Comparison of ENCODE assay signal across 10 mouse cellular contexts in genomic region chr10:59963609-59964008, GRCm38 (mm10). TPM values are rescaled to one million over a fixed set of nuclear protein-coding genes. Genes with fewer than 3 reads are reported as not detected.
A peak's percentile ranks its signal among the peaks of the same experiment; 100 is the strongest.
DNase-seq lines count a peak whose midpoint lies in the region; ATAC-seq and TF ChIP-seq lines count a peak whose summit lies in the region.
"Had no signal": no experiment of that assay in that cellular context is flagged by ENCODE, and none has a peak within 500 bp of the region (broad histone marks: within the 10 kb centered on the region; RNA-seq: fewer than 3 reads in every experiment).

No protein-coding gene starts in this region.

- 47% methylated on average over 2 of the region's 2 CpGs for WGBS in embryonic facial prominence, embryonic 12.5 days
- 64% methylated on average over 2 of the region's 2 CpGs for WGBS in limb, embryonic 13.5 days

- DNase-seq in layer of hippocampus, adult 2 months (ENCODE audit: low spot score in 2 of 2) = no peak
- no peak for DNase-seq in layer of hippocampus, postnatal 36 days
- DNase-seq in ES-E14 (ENCODE audit: low read depth, low spot score) = no peak
- DNase-seq in left cerebral cortex, adult 18-20 months (ENCODE audit: low spot score in 2 of 2) = no peak
- no peak for DNase-seq in adrenal gland, postnatal 4 days (ENCODE audit: low spot score in 2 of 2)
- no peak for DNase-seq in right cerebral cortex, adult 18-20 months
- DNase-seq: kidney, adult 11 months; lung, postnatal 36 days had no signal

- no peaks in the 10 kb centered on the region for H3K36me3 ChIP-seq in ES-E14 (ENCODE audit: control insufficient read depth, insufficient read depth, low read length, poor library complexity, severe bottlenecking)
- H3K36me3 ChIP-seq in embryonic facial prominence, embryonic 12.5 days = no peaks in the 10 kb centered on the region
- no peaks in the 10 kb centered on the region for H3K36me3 ChIP-seq in limb, embryonic 13.5 days

- no peak for TF ChIP-seq CTCF in layer of hippocampus, adult 2 months (conservative IDR thresholded peaks at IDR 0.05)

- peak overlapping the region; percentile 76 for H3K27ac ChIP-seq in layer of hippocampus, adult 2 months
- H3K27ac ChIP-seq in ES-E14 (ENCODE audit: insufficient read depth, low read depth, low read length, poor library complexity, severe bottlenecking) = peak overlapping the region; percentile 3; the same call in 1 of the 2 replicates
- H3K27ac ChIP-seq in embryonic facial prominence, embryonic 12.5 days = peak overlapping the region; percentile 98
- peak overlapping the region; percentile 99 for H3K27ac ChIP-seq in limb, embryonic 13.5 days

- no peak overlapping the region for H3K4me3 ChIP-seq in layer of hippocampus, adult 2 months
- H3K4me3 ChIP-seq in ES-E14 (ENCODE audit: insufficient read depth in 1 of 2, low read depth in 1 of 2, low read length in 2 of 2, poor library complexity in 1 of 2, severe bottlenecking in 1 of 2) = no peak overlapping the region
- H3K4me3 ChIP-seq in embryonic facial prominence, embryonic 12.5 days = no peak overlapping the region
- H3K4me3 ChIP-seq in limb, embryonic 13.5 days = no peak overlapping the region

- H3K27me3 ChIP-seq in embryonic facial prominence, embryonic 12.5 days = no peaks in the 10 kb centered on the region
- H3K27me3 ChIP-seq in limb, embryonic 13.5 days = no peaks in the 10 kb centered on the region

- H3K9ac ChIP-seq in ES-E14 (ENCODE audit: insufficient read depth, low read depth, low read length, poor library complexity, severe bottlenecking) = no peak overlapping the region
- H3K9ac ChIP-seq in embryonic facial prominence, embryonic 12.5 days = no peak overlapping the region
- H3K9ac ChIP-seq in limb, embryonic 13.5 days = no peak overlapping the region

- ATAC-seq in embryonic facial prominence, embryonic 12.5 days (ENCODE audit: insufficient number of reproducible peaks, insufficient read depth, low FRiP score, low TSS enrichment) = no peak
- no peak for ATAC-seq in limb, embryonic 13.5 days (ENCODE audit: low FRiP score, low read depth)

- peaks cover 4 to 26% of the 10 kb centered on the region in 2 experiments for H3K4me1 ChIP-seq in ES-E14 (ENCODE audit: control insufficient read depth in 2 of 2, insufficient read depth in 2 of 2, low read length in 2 of 2, poor library complexity in 1 of 2)
- H3K4me1 ChIP-seq in embryonic facial prominence, embryonic 12.5 days = peaks cover 27% of the 10 kb centered on the region
- peaks cover 49% of the 10 kb centered on the region for H3K4me1 ChIP-seq in limb, embryonic 13.5 days

- no peak overlapping the region for H3K4me2 ChIP-seq in embryonic facial prominence, embryonic 12.5 days (replicated peaks)
- H3K4me2 ChIP-seq in limb, embryonic 13.5 days (replicated peaks) = no peak overlapping the region

- in situ Hi-C loops in ES-E14 (cut with MboI; ENCODE audit: low sequenced_read_pairs in 2 of 2, unreplicated experiment in 2 of 2) = no loop called here

- H3K9me3 ChIP-seq in ES-E14 (ENCODE audit: control insufficient read depth, insufficient read depth, low read depth, low read length) = no peaks in the 10 kb centered on the region
- H3K9me3 ChIP-seq in embryonic facial prominence, embryonic 12.5 days = no peaks in the 10 kb centered on the region
- no peaks in the 10 kb centered on the region for H3K9me3 ChIP-seq in limb, embryonic 13.5 days

TF ChIP-seq in ES-E14, 5 proteins besides CTCF, POLR2A, EP300 and RAD21:
- TF ChIP-seq MAFK (IDR thresholded peaks at IDR 0.05; ENCODE audit: insufficient read depth, low read depth, low read length) (no peak), ZNF384 (IDR thresholded peaks at IDR 0.05; ENCODE audit: low read depth, low read length) (no peak), ZC3H11A (IDR thresholded peaks at IDR 0.05; ENCODE audit: borderline replicate concordance, low read depth, low read length) (no peak)

RNA-seq across cellular contexts. Expression of gene Ddit4, which starts 12.0 kb away (rescaled TPM):
- 10 to 100 TPM; 63.6 to 66.7 TPM for total RNA-seq in layer of hippocampus, adult 2 months (2021)
- 10 to 100 TPM; 89.5 to 96.2 TPM for total RNA-seq in layer of hippocampus, postnatal 36 days (2021)
- total RNA-seq in ES-E14 (2012; rRNA removed) = 33.9 and 42.1 TPM in 2 replicates
- 81.2 and 92.3 TPM in 2 replicates for polyA plus RNA-seq in embryonic facial prominence, embryonic 12.5 days (2016; fragmentation: Nextera tagmentation; extraction: Ambion mirVana)
- polyA plus RNA-seq in limb, embryonic 13.5 days (2015; fragmentation: Nextera tagmentation; extraction: Ambion mirVana) = 75.9 and 77.0 TPM in 2 replicates
- total RNA-seq in left cerebral cortex, adult 18-20 months (2021) = 10 to 100 TPM; 35.8 to 41.3 TPM
- 10 to 100 TPM; 59.7 to 80.6 TPM for total RNA-seq in adrenal gland, postnatal 4 days (2021)

RNA-seq across cellular contexts. Expression of gene Ascc1, which starts 39.0 kb away (rescaled TPM):
- total RNA-seq in layer of hippocampus, adult 2 months (2021) = 10 to 100 TPM; 15.3 to 17.2 TPM
- total RNA-seq in layer of hippocampus, postnatal 36 days (2021) = 10 to 100 TPM; 14.3 to 18.1 TPM
- total RNA-seq in ES-E14 (2012; rRNA removed) = 16.3 and 18.8 TPM in 2 replicates
- polyA plus RNA-seq in embryonic facial prominence, embryonic 12.5 days (2016; fragmentation: Nextera tagmentation; extraction: Ambion mirVana) = 41.8 and 41.9 TPM in 2 replicates
- polyA plus RNA-seq in limb, embryonic 13.5 days (2015; fragmentation: Nextera tagmentation; extraction: Ambion mirVana) = 44.9 and 46.0 TPM in 2 replicates
- 10 to 100 TPM; 14.1 to 14.8 TPM for total RNA-seq in left cerebral cortex, adult 18-20 months (2021)
- total RNA-seq in adrenal gland, postnatal 4 days (2021) = 10 to 100 TPM; 35.7 to 38.0 TPM

RNA-seq across cellular contexts. Expression of gene Anapc16, which starts 39.3 kb away (rescaled TPM):
- 10 to 100 TPM; 64.8 to 71.4 TPM for total RNA-seq in layer of hippocampus, adult 2 months (2021)
- total RNA-seq in layer of hippocampus, postnatal 36 days (2021) = 10 to 100 TPM; 69.8 to 71.1 TPM
- total RNA-seq in ES-E14 (2012; rRNA removed) = 47.8 and 54.5 TPM in 2 replicates
- 125 TPM in 2 replicates for polyA plus RNA-seq in embryonic facial prominence, embryonic 12.5 days (2016; fragmentation: Nextera tagmentation; extraction: Ambion mirVana)
- 128 and 133 TPM in 2 replicates for polyA plus RNA-seq in limb, embryonic 13.5 days (2015; fragmentation: Nextera tagmentation; extraction: Ambion mirVana)
- 10 to 100 TPM; 60.4 to 60.9 TPM for total RNA-seq in left cerebral cortex, adult 18-20 months (2021)
- total RNA-seq in adrenal gland, postnatal 4 days (2021) = 10 to 100 TPM; 82.2 to 88.4 TPM

Comparison
In these comparisons a context has a peak if more than half of its experiments do, and no peak if none do; other contexts are left out.
1. H3K27ac ChIP-seq: peak in every context shown above with its lines; median percentile 99 in limb, embryonic 13.5 days; 98 in embryonic facial prominence, embryonic 12.5 days; 76 in layer of hippocampus, adult 2 months; 3 in ES-E14.